Mouse (Mus musculus) limb, embryonic 15.5 days (tissue): Measurements from ENCODE around the gene Robo1. TPM values are rescaled to one million over a fixed set of nuclear protein-coding genes. Genes with fewer than 3 reads are reported as not detected.
A peak's percentile ranks its signal among the peaks of the same experiment; 100 is the strongest.

Experiments
- ATAC-seq: fragments of 200-750 bp; cut with Nextera tagmentation; 2 replicates; pipeline ENCODE4 v1.8.0; 2017; ENCODE audit warnings: low read depth, moderate TSS enrichment; ENCODE audit not compliant: insufficient number of reproducible peaks, low FRiP score, low TSS enrichment
- H3K27ac ChIP-seq: fragments of 300-500 bp; sonication (generic); 2 replicates; pipeline ENCODE4 v1.5.1; 2015; ENCODE audit warnings: moderate library complexity, mild to moderate bottlenecking, inconsistent platforms
- H3K27me3 ChIP-seq: fragments of 300-500 bp; sonication (generic); 2 replicates; pipeline ENCODE4 v1.6.1; 2015; ENCODE audit warnings: inconsistent platforms
- H3K36me3 ChIP-seq: fragments of 300-500 bp; sonication (generic); 2 replicates; pipeline ENCODE4 v1.6.1; 2015; ENCODE audit warnings: inconsistent platforms
- H3K4me1 ChIP-seq: fragments of 300-500 bp; sonication (generic); 2 replicates; pipeline ENCODE4 v1.6.1; 2015; ENCODE audit warnings: inconsistent platforms
- H3K4me2 ChIP-seq: fragments of 300-500 bp; sonication (generic); 2 replicates; pipeline ENCODE4 v1.6.1; 2015; ENCODE audit warnings: mild to moderate bottlenecking, inconsistent platforms
- H3K4me3 ChIP-seq: fragments of 300-500 bp; sonication (generic); 2 replicates; pipeline ENCODE4 v1.5.1; 2015; ENCODE audit warnings: mild to moderate bottlenecking, inconsistent platforms
- H3K9ac ChIP-seq: fragments of 300-500 bp; sonication (generic); 2 replicates; pipeline ENCODE4 v1.6.1; 2015; ENCODE audit warnings: inconsistent platforms
- H3K9me3 ChIP-seq: fragments of 300-500 bp; sonication (generic); 2 replicates; pipeline ENCODE4 v1.6.1; 2016; ENCODE audit warnings: inconsistent platforms
- WGBS: fragments of 180-500 bp; shearing (Covaris S2); methylation state at CpG from one replicate; pipeline ENCODE4 v1.1.7; 2015; 5-methylcytosine and 5-hydroxymethylcytosine counted together
- polyA plus RNA-seq: library from polyadenylated mRNA; unstranded; fragments of >200 nt; fragmentation: Nextera tagmentation; extraction: Ambion mirVana; gene quantifications from 2 replicates; pipeline ENCODE4 v1.2.1, GENCODE M21; 2015

The Robo1 gene
- polyA plus RNA-seq, 1 experiment from 2014 or later: 36.3 TPM

DNA sequence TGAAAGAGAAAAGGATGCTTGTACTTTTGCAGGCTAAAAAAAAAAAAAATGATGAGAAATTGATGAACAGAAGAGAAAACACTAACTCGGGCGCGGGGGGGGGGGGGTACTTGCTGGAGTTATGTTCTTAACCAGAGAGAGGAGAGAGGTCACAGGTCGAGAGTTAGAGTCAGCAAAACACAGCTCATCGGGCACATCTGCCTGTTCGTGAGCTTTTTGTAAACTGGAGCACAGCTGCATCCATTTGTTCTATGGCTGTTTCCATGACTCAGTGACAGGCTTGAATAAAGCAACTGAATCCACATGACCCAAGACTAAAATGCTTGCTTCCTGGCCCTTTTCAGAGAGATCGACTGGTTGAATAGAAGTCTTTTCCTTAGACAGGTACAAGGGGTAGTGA is 325.7 kb downstream of the Robo1 start:
- Histone ChIP-seq H3K36me3 (no peaks in the 10 kb centered on the region), H3K27me3 (no peaks in the 10 kb centered on the region), H3K9me3 (no peaks in the 10 kb centered on the region), H3K27ac (no peak overlapping the region), H3K4me2 (no peak overlapping the region), H3K4me1 (no peaks in the 10 kb centered on the region), H3K9ac (no peak overlapping the region), H3K4me3 (no peak overlapping the region)
- WGBS: 66% methylated on average over 7 of the region's 7 CpGs
- no peak for ATAC-seq

DNA sequence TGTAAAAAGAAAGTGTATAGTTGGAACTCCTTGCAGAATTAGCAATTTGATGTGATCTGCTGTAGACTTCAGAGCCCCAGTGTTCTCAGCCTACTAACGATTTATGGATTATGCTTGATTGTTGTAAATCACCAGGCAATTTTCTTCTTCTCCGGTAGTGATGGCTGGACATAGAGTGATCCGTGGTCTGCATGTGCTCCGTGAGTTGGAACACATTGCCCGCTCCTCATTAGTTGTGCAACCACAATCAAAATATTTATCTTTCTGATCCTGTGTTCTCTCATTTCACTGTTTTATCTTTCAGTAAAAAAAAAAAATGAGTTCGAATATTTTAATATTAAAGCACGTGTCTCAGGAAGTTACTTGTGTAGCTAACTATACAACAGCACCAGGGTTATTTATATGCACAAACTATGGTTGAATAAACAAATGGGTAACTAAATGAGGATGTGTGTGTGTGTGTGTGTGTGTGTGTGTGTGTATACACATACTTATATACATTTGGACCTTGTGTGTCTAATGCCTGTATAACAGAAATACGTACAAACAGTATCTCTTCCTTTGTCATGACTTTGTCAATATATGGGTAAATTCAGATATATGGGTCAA is 331.3 kb downstream of the Robo1 start:
- ATAC-seq: no peak
- H3K4me2 ChIP-seq: no peak overlapping the region
- no peaks in the 10 kb centered on the region for H3K27me3 ChIP-seq
- no peak overlapping the region for H3K9ac ChIP-seq
- H3K4me3 ChIP-seq: no peak overlapping the region
- no peaks in the 10 kb centered on the region for H3K4me1 ChIP-seq
- H3K9me3 ChIP-seq: no peaks in the 10 kb centered on the region
- WGBS: 84% methylated on average over 8 of the region's 8 CpGs
- H3K27ac ChIP-seq: no peak overlapping the region
- H3K36me3 ChIP-seq: no peaks in the 10 kb centered on the region

DNA sequence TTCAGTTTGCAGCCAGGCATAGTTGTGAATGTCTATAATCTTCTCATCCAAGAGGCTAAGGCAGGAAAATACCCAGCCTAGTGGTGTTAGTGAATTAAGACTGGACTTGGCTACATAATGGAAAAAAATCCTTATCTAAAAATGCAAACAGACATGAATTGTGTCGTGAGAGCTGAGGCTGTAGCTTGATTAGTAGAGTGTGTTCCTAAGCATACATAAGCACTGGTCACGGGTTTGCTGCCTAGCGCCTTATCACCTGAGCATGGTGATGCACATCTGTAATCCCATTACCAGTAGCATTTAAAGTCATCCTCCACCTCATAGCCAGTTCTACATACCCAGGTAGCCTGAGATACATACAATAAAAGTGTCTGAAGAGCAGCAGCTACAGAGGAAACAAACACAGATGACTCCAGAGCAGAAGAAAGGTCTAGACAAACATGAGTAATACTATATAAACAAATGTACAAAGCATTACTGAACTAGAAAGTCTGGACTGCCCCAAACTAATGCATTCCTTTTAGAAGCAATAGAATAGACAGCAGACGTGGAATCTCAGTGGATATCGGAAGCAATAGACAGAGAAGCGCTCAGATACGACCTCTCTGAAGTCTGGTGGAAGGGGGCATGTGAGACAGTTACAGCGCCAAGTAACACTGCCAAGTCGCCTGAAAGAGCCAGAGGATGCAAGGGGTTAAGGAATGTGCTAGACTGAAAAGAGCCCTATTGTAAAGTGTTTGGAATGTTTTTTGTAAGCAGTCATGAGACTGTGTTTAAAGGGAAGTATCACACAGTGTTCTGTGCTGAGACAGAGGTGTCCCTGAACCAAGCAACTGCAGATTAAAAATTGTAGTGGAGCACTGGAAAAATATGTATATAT is 333.1 kb downstream of the Robo1 start:
- H3K9me3 ChIP-seq: no peaks in the 10 kb centered on the region
- no peak overlapping the region for H3K4me2 ChIP-seq
- peaks cover 3% of the 10 kb centered on the region; the same call in 1 of the 2 replicates for H3K4me1 ChIP-seq
- H3K36me3 ChIP-seq: no peaks in the 10 kb centered on the region
- no peak for ATAC-seq
- no peak overlapping the region for H3K9ac ChIP-seq
- 74% methylated on average over 9 of the region's 9 CpGs for WGBS
- no peak overlapping the region for H3K4me3 ChIP-seq
- no peak overlapping the region for H3K27ac ChIP-seq
- H3K27me3 ChIP-seq: no peaks in the 10 kb centered on the region

DNA sequence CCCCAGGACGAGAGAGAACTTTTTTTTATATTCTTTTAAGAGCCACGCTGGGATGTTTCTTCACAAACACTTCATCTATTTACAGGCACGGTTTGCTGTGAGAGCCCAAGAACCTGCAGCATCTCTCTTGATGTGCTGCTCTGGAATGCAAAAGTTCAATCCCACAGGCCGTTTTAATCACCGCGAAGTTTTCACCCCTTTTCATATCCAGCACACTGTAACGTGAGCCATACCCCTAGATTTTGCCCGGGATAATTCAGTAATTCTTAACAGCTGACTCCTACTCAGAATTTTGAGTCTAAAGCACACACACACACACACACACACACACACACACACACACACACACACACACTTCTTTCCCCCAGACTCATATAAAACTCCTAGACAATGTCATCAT is 337.8 kb downstream of the Robo1 start:
- Histone ChIP-seq H3K4me3 (no peak overlapping the region), H3K9ac (no peak overlapping the region), H3K27ac (no peak overlapping the region), H3K9me3 (no peaks in the 10 kb centered on the region), H3K4me2 (peak overlapping the region; percentile 6; the same call in 1 of the 2 replicates), H3K36me3 (no peaks in the 10 kb centered on the region), H3K27me3 (no peaks in the 10 kb centered on the region), H3K4me1 (peaks cover 3% of the 10 kb centered on the region; the same call in 1 of the 2 replicates)
- WGBS: 11% methylated on average over 8 of the region's 8 CpGs
- no peak for ATAC-seq

DNA sequence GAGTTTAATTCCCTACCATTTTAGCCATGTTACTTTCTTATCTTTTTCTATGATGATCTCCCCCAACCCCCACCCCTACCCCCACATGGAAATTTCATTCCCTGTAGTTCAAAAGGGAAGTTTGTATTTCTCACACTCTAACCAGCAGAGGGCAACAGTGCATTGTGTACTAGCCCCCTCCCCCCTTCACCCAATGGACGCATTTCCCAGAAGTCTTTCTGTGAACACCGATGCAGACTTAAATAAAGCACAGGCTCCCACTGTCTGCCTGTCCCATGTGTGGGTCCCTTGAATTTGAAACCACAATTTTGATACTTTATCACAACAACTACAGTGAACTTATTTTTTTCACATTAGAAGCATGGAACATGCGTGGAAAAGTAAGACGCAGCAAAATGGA is 341.2 kb downstream of the Robo1 start:
- no peaks in the 10 kb centered on the region for H3K36me3 ChIP-seq
- no peak for ATAC-seq
- H3K9ac ChIP-seq: no peak overlapping the region
- H3K27ac ChIP-seq: no peak overlapping the region
- no peak overlapping the region for H3K4me2 ChIP-seq
- WGBS: 36% methylated on average over 4 of the region's 4 CpGs
- no peaks in the 10 kb centered on the region for H3K9me3 ChIP-seq
- H3K4me1 ChIP-seq: peaks cover 3% of the 10 kb centered on the region; the same call in 1 of the 2 replicates
- H3K27me3 ChIP-seq: no peaks in the 10 kb centered on the region
- 0 out of 2 replicates have a peak overlapping the region, but pooled peaks have one; percentile 15 for H3K4me3 ChIP-seq

DNA sequence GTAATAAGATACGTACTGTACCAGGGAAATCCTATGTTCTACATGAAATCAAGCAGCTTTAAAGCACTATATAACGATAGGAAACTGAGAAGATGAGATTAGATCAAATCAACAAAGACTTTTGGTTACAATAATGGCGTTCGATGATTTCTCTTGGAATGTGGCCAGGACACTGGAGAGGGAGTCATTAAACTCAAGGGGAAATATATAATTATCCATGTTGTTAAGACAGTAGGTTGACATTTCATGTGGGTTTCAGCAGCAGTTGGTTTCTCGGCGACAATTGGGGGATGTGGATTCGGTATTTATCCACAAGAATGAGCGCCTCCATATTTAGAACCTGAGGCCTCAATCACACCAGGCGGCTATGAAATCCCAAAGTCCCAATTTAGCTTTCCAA is 347.3 kb downstream of the Robo1 start:
- Histone ChIP-seq H3K36me3 (no peaks in the 10 kb centered on the region), H3K9me3 (no peaks in the 10 kb centered on the region), H3K27me3 (no peaks in the 10 kb centered on the region), H3K4me3 (no peak overlapping the region), H3K9ac (no peak overlapping the region), H3K4me2 (no peak overlapping the region), H3K4me1 (no peaks in the 10 kb centered on the region), H3K27ac (no peak overlapping the region)
- ATAC-seq: no peak
- WGBS: 55% methylated on average over 9 of the region's 9 CpGs

DNA sequence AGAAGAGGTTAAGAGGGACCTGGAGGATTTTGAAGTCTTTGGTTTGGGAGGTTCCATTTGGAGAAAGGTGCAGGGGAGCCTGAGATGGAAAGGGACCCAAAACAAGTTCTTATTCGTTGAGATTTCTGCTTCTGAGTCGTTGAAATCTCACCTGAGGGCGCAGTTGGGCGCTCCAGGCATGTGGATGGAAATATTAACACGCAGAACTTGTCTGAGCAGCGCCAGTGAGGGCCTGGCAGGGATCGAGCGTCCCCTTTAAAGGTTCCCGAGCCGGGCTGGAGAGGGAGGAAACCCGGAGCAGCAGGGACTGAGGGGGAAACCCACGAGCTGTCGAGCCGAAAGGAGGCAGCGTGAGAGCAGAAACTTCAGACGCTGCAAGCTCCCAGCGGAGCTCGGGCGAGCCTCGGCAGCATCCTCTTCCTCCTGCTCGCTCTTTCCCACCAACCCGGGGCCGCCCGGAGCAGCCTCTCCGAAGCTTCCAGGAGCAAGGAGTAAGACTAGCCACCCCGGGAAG is 354.8 kb downstream of the Robo1 start:
- Histone ChIP-seq H3K9me3 (no peaks in the 10 kb centered on the region), H3K4me3 (peak overlapping the region; percentile 70), H3K27me3 (no peaks in the 10 kb centered on the region), H3K4me2 (peak overlapping the region; percentile 73), H3K9ac (peak overlapping the region; percentile 69), H3K4me1 (peaks cover 9% of the 10 kb centered on the region; the same call in 1 of the 2 replicates), H3K36me3 (no peaks in the 10 kb centered on the region), H3K27ac (peak overlapping the region; percentile 99)
- ATAC-seq: peak; percentile 85
- 0% methylated on average over 26 of the region's 26 CpGs for WGBS

DNA sequence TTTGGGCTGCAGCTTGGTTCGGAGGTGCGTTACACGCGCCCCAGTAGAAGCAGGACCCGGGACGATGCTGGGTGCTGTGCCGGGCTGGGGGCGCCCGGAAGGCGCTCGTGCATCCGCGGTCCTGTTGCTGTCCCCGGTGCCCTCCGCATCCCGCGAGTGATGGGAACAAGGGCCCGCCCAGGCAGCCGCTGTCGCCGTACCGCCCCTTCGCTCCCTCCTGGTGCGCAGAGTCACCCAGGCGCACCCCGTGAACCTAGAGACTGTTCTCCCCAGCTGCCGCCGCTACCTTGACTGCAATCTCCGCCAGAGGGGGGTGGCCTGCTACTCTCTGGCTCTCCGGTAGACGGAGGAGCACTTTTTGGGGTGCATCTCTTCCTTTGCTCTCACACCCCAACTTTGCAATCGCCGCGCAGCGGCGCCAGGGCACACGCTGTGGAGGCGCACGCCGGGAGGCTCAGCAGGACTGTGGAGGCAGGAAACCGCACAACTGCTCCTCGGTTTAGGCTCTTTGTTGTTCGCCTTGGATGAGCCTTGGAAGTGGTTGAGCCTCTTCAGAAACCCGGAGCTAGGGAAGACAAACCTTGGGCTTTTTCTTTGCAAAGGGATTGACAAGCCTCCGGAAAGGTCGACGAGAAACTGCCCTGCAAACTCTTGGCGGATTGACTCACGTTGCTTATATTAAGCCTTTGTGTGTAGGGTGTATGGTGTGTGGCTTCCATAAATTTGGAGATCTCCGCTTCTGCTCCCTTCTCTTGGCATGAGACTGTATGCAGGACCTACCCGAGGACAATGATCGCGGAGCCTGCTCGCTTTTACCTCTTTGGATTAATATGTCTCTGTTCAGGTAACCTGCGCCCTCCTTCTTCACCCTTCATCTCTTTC is 355.5 kb downstream of the Robo1 start:
- peak; percentile 81 for ATAC-seq
- peak overlapping the region; percentile 73 for H3K4me2 ChIP-seq
- H3K27ac ChIP-seq: peak overlapping the region; percentile 99
- H3K4me1 ChIP-seq: peaks cover 9% of the 10 kb centered on the region; the same call in 1 of the 2 replicates
- H3K4me3 ChIP-seq: peak overlapping the region; percentile 70
- no peaks in the 10 kb centered on the region for H3K9me3 ChIP-seq
- H3K27me3 ChIP-seq: no peaks in the 10 kb centered on the region
- H3K36me3 ChIP-seq: no peaks in the 10 kb centered on the region
- under 1% methylated on average over 53 of the region's 55 CpGs for WGBS
- H3K9ac ChIP-seq: peak overlapping the region; percentile 69

DNA sequence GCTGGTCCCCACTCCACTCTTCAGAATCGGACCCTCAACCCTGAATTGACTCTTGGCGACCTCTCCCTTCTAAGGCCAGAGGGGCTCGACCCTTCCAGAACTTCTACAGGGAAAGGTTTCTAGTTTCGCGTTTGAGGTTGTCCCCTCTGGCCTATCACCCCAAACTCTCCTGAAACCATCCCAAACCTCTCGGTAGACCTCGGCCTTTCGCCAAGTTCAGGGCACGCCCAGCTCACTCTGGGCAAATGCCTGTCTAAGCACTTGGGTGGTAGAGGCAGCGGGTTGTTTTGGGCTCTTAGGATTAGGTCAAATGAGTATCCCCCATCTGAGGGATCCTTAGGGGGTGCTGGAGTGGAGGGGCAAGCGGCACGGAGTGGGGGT is 356.1 kb downstream of the Robo1 start:
- peak overlapping the region; percentile 73 for H3K4me2 ChIP-seq
- H3K4me3 ChIP-seq: peak overlapping the region; percentile 70
- H3K4me1 ChIP-seq: peaks cover 9% of the 10 kb centered on the region; the same call in 1 of the 2 replicates
- H3K27me3 ChIP-seq: no peaks in the 10 kb centered on the region
- ATAC-seq: no peak
- 0% methylated on average over 12 of the region's 12 CpGs for WGBS
- H3K9me3 ChIP-seq: no peaks in the 10 kb centered on the region
- peak overlapping the region; percentile 69 for H3K9ac ChIP-seq
- peak overlapping the region; percentile 99 for H3K27ac ChIP-seq
- no peaks in the 10 kb centered on the region for H3K36me3 ChIP-seq

DNA sequence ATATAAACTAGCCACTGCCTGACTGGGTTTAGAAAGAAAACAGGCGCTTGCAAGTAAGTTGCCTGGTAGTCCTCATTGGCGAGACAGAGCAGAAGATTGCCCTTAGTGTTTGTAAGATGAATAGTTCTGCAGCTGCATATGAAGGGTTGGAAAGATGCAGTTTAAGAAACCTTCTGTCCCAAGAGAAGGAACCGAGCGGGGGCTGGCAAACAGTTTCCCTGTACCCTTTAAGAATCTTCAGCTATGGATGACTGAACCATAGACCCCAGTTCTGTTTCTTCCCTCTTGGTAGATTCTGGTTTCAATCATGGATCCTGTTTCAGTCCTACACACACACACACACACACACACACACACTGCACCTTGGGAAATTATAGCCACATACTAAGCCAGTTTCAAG is 356.7 kb downstream of the Robo1 start:
- Histone ChIP-seq H3K4me2 (peak overlapping the region; percentile 73), H3K27me3 (no peaks in the 10 kb centered on the region), H3K9me3 (no peaks in the 10 kb centered on the region), H3K27ac (peak overlapping the region; percentile 99; the same call in 1 of the 2 replicates), H3K9ac (peak overlapping the region; percentile 69; the same call in 1 of the 2 replicates), H3K4me1 (peaks cover 9% of the 10 kb centered on the region; the same call in 1 of the 2 replicates), H3K36me3 (no peaks in the 10 kb centered on the region), H3K4me3 (peak overlapping the region; percentile 70)
- no peak for ATAC-seq
- 8% methylated on average over 4 of the region's 4 CpGs for WGBS

DNA sequence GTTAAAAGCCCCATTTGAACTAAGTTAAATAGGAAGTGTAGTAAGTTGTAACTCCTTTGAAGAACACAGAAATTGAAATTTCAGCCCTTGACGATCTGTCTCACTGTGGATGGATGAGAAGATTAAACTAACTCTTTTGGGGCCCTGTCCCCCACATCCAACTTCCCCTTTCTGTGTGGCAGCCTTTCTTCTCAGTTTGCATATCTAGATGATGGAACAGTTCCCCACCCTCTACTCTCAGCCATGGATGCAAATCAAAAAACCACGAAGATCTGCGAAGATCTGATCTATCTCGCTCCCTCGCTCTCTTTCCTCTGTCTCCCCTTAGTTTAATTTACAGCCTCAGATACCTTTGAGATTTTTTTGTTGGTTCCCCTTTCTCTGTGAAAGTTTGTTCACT is 357.3 kb downstream of the Robo1 start:
- no peaks in the 10 kb centered on the region for H3K9me3 ChIP-seq
- H3K27ac ChIP-seq: 0 out of 2 replicates have a peak overlapping the region, but pooled peaks have one; percentile 27
- 41% methylated on average over 5 of the region's 5 CpGs for WGBS
- H3K4me1 ChIP-seq: peaks cover 12% of the 10 kb centered on the region; the same call in 1 of the 2 replicates
- no peaks in the 10 kb centered on the region for H3K36me3 ChIP-seq
- H3K9ac ChIP-seq: no peak overlapping the region
- H3K27me3 ChIP-seq: no peaks in the 10 kb centered on the region
- H3K4me2 ChIP-seq: peak overlapping the region; percentile 73
- no peak for ATAC-seq
- H3K4me3 ChIP-seq: peak overlapping the region; percentile 70
